Mouse (Mus musculus) heart, adult 9 months (tissue): ENCODE data around the gene Ccl7.
A peak's percentile ranks its signal among the peaks of the same experiment; 100 is the strongest.

Experiments used
- DNase-seq, 2 experiments: peaks; one replicate each; pipeline ENCODE4 v3.0.0; 2022; ENCODE audit warnings: low spot score in 2 of 2

The Ccl7 gene

DNA sequence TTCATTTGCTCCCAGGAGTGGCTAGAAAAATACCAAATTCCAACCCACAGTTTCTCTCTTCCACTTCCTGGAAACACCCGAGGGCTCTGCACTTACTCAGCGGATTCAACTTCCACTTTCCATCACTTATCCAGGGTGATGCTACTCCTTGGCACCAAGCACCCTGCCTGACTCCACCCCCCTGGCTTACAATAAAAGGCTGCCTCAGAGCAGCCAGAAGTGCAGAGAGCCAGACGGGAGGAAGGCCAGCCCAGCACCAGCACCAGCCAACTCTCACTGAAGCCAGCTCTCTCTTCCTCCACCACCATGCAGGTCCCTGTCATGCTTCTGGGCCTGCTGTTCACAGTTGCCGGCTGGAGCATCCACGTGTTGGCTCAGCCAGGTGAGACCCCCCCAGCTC, 10.2 kb upstream of the Ccl7 start, which contains the start of gene Ccl2:
Gene Ccl2, plus strand, starts transcription at position 216 of the 400 bp plus-strand sequence.
- DNase-seq, result peak; percentile 87 to 90

- no peak for DNase-seq
Observed at GRCm38 (mm10) chr11:82035857-82036256, 9.7 kb upstream of the Ccl7 start.

DNA sequence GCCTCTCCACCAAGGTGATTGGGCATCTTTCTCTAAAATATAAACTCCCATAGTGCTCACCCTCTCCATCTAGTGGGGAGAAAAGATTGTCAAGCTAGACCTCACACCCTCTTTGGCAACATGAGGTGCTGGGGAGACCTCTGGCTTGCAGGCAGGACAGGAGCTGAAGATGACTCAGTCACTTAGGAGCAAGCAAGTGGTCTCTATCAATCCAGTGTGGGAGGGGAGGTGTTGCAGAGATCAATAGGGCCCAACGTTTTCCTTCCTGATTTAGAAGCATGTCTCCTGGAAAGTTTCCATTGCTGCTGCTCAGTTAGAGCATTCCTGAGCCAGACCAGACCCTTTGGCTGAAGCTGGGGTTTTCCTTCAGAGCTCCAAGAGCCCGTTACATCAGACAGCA, 7.0 kb upstream of the Ccl7 start, which contains the start of gene Gm17268:
Gene Gm17268, minus strand, starts transcription at position 28 of the 400 bp plus-strand sequence.
- no peak for DNase-seq

DNA sequence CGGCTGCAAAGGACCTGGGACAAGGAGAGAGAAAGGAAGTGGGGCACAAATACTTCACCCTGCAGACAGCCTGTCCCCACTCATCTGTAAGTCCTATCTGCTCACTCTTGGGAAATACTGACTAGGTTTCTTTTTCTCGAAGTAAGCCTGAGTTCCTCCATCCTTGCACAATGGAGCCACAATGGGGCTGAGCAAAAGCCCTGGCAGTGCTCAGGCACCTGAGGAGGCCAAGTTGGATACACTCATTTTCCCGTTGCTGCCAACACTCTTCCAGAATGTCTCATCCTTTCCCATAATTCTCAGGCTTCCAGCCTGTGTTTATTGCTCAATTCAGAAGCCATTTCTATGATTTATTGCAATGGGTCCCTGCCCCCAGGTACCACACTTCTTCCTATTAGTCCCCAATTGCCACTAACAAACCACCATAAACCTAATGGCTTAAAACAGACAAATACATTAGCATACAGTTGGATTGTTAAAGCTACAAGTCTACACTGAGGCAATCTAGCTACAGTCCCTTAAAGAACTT, 6.3 kb upstream of the Ccl7 start:
- peak; percentile 47 to 48 for DNase-seq

DNA sequence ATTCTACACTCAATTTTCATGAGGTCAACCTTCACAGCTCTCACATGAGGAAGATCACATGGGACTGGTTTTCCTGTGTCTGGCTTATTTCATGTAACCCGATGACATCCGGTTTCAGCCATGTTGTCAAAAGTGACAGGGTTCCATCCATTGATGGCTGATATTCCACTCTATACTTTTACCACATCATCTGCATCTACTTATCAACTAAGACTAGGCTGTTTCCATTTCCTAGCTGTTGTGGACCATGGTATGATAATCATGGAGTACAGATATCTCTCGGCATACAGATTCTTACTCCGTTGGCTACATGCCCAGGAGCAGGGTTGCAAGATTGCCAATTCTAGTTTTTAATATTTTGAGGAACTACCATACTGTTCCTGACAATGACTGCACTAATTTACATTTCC, 3.8 kb upstream of the Ccl7 start:
- no peak for DNase-seq

DNA sequence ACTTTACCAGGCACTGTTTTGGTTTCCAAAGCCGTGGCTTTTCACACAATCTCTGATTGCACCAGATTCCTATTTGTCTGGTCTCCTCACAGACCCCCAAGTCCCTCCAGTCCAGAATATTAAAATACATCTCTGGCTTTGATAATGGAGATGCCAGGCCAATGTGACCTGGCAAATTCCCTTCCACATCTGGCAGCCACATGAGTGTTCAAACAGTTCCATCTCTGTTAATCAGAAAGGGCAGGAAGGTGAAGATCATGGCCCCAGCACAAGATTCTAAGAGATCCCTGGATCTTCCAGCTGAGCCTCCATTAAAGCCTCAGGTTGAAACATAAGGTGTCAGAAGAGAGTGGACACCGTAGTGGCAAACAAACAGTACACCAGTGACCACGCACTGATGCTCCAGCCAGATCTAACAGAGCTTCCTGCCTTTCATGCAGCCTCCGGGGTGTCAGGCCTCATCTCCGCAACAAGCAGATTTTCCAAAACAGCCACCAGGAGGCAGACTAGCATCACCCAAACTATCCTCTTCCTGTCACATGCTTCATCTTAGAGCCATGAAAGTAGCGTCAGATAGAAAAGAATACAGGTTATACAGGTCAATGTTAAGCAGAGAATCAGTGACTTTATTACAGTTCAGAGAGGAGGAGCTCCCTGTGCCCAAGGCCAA, 2.4 kb downstream of the Ccl7 start:
- DNase-seq, result peak; percentile 62 to 77

DNA sequence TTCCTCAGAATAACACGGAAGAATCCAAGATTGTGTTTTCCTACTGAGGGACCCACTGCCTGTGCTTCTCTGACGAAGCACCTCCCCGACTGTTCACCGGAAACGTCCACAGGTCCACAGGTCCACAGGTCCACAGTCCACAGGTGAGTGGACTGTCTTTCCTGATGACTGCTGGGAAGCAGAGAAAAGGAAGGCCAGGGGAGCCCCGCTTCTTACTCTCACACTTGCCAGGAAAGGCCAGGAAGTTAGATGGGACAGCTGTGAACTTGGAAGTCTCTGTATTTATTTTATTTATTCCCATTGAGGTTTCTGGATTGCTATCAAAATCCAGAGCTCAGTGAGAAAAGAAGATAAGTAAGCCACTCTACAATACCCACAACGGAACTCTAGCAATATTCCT, 8.3 kb downstream of the Ccl7 start:
- DNase-seq, result peak in 1 of 2 experiments; percentile 33

DNA sequence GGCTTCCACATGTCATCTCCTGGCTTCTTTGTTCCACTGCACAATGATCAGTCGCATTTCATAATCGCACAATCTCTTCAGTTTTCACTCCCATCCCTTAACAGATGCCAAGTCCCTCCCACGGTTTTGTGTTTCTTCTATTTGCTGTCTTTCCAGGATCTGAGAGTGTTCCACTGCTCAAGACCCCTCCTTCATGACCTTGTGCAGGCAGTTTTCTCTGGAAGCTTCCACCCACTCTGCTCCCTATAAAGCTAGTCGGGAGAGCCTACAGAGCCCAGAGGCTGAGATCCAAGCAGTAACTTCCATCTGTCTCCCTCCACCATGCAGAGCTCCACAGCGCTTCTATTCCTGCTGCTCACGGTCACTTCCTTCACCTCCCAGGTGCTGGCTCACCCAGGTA, 12.1 kb downstream of the Ccl7 start, which contains the start of gene Ccl11:
Gene Ccl11, plus strand, starts transcription at position 178 of the 400 bp plus-strand sequence.
- no peak for DNase-seq

DNA sequence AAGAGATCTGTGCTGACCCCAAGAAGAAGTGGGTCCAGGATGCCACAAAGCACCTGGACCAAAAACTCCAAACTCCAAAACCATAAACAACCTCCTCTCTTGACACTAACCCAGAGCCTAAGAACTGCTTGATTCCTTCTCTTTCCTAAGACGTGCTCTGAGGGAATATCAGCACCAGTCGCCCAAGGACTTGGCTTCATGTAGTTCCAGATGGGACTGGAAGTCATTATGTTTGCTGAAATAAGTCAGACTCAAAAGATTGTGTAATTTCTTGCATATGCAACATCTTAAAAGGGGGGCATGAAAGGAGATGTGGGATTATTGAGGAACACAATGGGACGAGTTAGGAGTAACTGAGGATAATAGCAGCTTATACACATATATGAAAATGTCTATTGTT, 16.7 kb downstream of the Ccl7 start:
- peak; percentile 58 to 63 for DNase-seq

DNA sequence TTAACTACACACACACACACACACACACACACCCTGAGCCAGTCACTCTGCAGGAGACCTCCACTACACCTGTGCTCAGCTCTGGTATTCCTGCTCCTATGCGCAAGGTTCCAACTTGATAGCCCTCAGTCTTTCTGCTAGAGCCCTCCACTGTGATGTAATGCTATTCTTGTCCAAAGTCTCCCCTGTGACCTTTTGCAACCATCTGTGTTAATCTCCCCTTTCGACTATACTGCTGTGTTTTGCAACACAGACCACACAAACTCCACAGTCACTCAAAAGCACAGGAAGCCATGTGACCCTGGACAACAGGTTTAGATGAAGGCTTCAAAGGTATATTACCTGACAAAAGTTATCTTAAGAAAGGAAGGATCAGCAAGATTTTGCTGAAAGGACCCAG, 17.9 kb downstream of the Ccl7 start:
- DNase-seq, result no peak

DNA sequence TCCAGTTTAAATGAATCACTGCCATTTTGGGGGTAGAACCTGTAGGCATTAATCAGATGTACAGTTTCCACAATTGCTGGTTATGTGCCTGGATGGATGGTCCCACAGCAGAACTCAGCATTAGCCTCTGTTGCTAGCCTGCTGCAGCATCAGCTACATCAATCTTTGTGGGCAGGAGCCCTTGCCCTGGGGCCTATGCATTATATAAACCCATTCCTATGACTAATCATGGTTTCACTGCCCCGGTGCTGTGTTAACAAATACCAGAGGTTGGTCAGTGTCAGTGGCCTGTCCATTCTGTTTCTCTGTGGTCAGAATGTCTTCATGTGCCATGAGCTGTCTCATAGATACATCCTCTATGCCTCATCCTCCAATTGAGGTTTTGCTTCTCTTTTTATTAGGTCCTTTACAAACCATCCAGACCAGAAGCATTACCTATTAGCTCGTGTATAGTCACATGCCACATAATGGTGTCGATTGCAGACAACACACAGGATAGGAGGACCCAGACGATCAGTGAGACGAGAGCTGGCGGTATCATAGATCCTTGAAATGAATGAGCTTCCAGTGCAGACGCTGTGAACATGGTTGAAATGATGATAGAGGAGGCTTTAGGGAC, 21.6 kb downstream of the Ccl7 start:
- DNase-seq, result no peak

DNA sequence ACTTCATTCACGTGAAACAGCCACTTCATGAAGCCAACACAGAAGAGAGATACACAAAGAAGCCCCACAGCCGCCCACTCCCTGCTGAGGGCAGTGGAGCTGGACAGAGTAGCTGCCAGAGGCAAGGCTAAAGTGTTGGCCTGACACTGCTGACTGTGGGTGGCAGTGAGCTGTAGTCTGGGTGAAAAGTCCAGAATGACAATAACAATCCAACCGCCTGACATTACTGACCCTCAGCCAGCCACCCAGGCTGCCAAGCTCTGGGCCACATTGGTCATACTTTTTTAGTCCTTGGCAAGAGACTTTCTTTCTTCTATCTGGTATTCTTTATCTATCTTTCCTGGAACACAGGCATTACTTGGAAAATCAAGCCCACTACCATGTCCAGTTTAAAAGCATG, 25.6 kb downstream of the Ccl7 start:
- no peak for DNase-seq

DNA sequence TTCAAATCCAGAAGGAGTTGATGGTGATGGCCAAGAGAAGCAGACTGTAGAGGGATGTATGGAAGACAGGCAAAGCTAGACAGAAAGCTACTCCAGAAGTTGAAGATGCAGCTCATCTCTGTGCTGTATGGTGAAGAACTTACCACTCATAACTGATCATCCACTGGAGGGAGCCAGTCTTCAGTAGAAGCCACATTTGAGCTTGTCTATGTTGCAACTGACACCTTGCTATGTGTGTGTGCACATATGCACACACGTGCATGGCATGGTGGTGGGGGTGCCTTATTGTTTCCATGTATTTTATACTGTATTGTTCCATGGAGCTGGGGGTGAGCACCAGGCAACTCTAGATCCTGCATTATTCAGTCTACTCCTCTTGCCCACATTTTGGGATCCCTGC, 26.9 kb downstream of the Ccl7 start:
- no peak for DNase-seq

- peak in 1 of 2 experiments; percentile 20 for DNase-seq
Observed at GRCm38 (mm10) chr11:82072984-82073383, 27.5 kb downstream of the Ccl7 start.

GRCm38 (mm10) chr11:82073686-82074085, 28.2 kb downstream of the Ccl7 start:
- no peak for DNase-seq

- no peak for DNase-seq
Observed at GRCm38 (mm10) chr11:82077031-82077430, 31.5 kb downstream of the Ccl7 start.

- DNase-seq, result no peak
Observed at GRCm38 (mm10) chr11:82078136-82078730, 32.7 kb downstream of the Ccl7 start.

GRCm38 (mm10) chr11:82080865-82081264, 35.4 kb downstream of the Ccl7 start:
- DNase-seq, result peak; percentile 38 to 46

DNA sequence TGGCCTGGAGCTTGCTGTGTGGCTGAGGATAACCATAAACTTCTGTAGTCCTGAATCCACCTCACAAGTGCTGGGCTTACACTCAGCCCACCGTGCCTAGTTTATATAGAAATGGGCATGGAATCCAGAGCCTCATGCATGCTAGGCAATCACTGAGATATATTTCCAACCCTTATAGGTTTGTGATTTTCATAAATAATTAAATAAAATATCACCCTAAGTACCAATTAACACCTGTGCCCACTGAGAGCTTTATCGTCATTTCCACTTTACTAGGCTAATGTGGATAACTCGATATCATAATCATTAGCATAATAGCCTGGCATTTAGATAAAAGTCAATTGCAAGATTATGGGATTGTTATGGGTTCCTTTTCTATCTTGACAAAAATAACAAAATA, 38.8 kb downstream of the Ccl7 start:
- no peak for DNase-seq
